Mouse (Mus musculus): ENCODE measurements around the gene Pla2g4b. TPM values are rescaled to one million over a fixed set of nuclear protein-coding genes. Genes with fewer than 3 reads are reported as not detected.

Gene Pla2g4b
- total and polyA plus RNA-seq, 3 experiments: 0.90 to 2.7 (median 2.5) TPM

- in situ Hi-C loops (cut with MboI; ENCODE audit: low pct_ligation_motif_present, low pct_unique_long_range_greater_than_20kb, low sequenced_read_pairs): no loop called here
These were observed 29.2 kb upstream of the Pla2g4b start for GRCm38 (mm10) chr2:120003970-120004369.

DNA sequence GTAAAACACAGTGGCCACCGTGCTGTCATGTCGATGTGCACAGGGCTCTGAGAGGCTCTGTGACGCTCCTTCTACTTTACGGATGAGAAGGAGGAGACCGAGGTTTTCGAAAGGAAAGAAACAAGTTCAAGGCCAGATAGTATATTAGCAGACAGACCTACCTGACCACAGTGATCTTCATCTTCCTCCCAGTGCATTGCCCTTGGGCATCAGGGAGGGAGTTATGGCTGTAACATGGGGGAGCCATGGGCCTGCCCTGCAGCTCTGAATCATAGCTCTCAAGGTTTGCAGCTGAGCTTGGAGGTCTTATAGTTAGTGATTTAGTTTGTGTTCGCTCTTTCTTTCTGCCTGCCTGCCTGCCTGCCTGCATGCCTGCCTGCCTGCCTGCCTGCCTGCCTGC is 26.5 kb upstream of the Pla2g4b start:
- dilution Hi-C loops (cut with MboI; ENCODE audit: extremely low pct_ligation_motif_present, extremely low pct_unique_long_range_greater_than_20kb, low sequenced_read_pairs): no loop called here
- Histone ChIP-seq H3K4me2 (ENCODE audit: insufficient read depth, low read depth, poor library complexity, severe bottlenecking) (no peak overlapping the region), H3K9me3 (replicated peaks; ENCODE audit: low read length) (no peaks in the 10 kb centered on the region), H3K27ac (ENCODE audit: insufficient read depth, low read depth) (no peak overlapping the region), H3K27me3 (replicated peaks) (no peaks in the 10 kb centered on the region), H3K9ac (ENCODE audit: insufficient read depth, low read depth) (no peak overlapping the region), H3K36me3 (replicated peaks in 1 of 2; ENCODE audit: control insufficient read depth in 1 of 2, insufficient read depth in 1 of 2, low read length in 1 of 2) (peaks cover 0 to 21% of the 10 kb centered on the region in 2 experiments), H3K4me1 (ENCODE audit: control insufficient read depth in 1 of 2, insufficient read depth in 2 of 2) (peaks cover under 1 to 8% of the 10 kb centered on the region in 2 experiments; a peak in 3 of 4 replicates), H3K79me2 (replicated peaks; ENCODE audit: control insufficient read depth, extremely low read depth, insufficient read depth, poor library complexity, severe bottlenecking) (no peaks in the 10 kb centered on the region), H3K4me3 (replicated peaks in 1 of 3; ENCODE audit: low read depth in 2 of 3, low read length in 2 of 3, poor library complexity in 1 of 3) (no peak overlapping the region)
- TF ChIP-seq USF1 (IDR thresholded peaks at IDR 0.05; ENCODE audit: low read depth, low read length) (no peak), CTCF (conservative IDR thresholded peaks at IDR 0.05 in 1 of 2, IDR thresholded peaks at IDR 0.05 in 1 of 2; ENCODE audit: low read depth in 2 of 2, low read length in 2 of 2) (no peak), ELF1 (IDR thresholded peaks at IDR 0.05; ENCODE audit: low read depth, low read length) (no peak)
- in situ Hi-C loops (cut with MboI; ENCODE audit: low pct_ligation_motif_present, low pct_unique_long_range_greater_than_20kb, low sequenced_read_pairs): no loop called here
- DNase-seq (ENCODE audit: extremely low read depth): no peak

More at GRCm38 (mm10) chr2:120003970-120004369, 29.2 kb upstream of the Pla2g4b start:
- H3K4me3 ChIP-seq (replicated peaks in 1 of 3; ENCODE audit: low read depth in 2 of 3, low read length in 2 of 3, poor library complexity in 1 of 3): no peak overlapping the region
- dilution Hi-C loops (cut with MboI; ENCODE audit: extremely low pct_ligation_motif_present, extremely low pct_unique_long_range_greater_than_20kb, low sequenced_read_pairs): no loop called here
- H3K27me3 ChIP-seq (replicated peaks): no peaks in the 10 kb centered on the region
- peaks cover 0 to 23% of the 10 kb centered on the region in 2 experiments for H3K36me3 ChIP-seq (replicated peaks in 1 of 2; ENCODE audit: control insufficient read depth in 1 of 2, insufficient read depth in 1 of 2, low read length in 1 of 2)
- no peak for DNase-seq (ENCODE audit: extremely low read depth)
- H3K9ac ChIP-seq (ENCODE audit: insufficient read depth, low read depth): no peak overlapping the region
- H3K9me3 ChIP-seq (replicated peaks; ENCODE audit: low read length): no peaks in the 10 kb centered on the region
- no peak overlapping the region for H3K27ac ChIP-seq (ENCODE audit: insufficient read depth, low read depth)
- TF ChIP-seq ZNF384 (IDR thresholded peaks at IDR 0.05; ENCODE audit: low read depth, low read length) (no peak), NELFE (IDR thresholded peaks at IDR 0.05; ENCODE audit: low read depth, low read length) (no peak), IRF4 (IDR thresholded peaks at IDR 0.05; ENCODE audit: low read depth, low read length) (no peak), TCF12 (IDR thresholded peaks at IDR 0.05; ENCODE audit: low read depth, low read length) (no peak), POLR2AphosphoS2 (IDR thresholded peaks at IDR 0.05; ENCODE audit: low read depth, low read length) (no peak), MYC (IDR thresholded peaks at IDR 0.05; ENCODE audit: low read depth, low read length) (no peak), CHD2 (IDR thresholded peaks at IDR 0.05; ENCODE audit: low read length) (no peak), JUN (IDR thresholded peaks at IDR 0.05; ENCODE audit: insufficient read depth, low read depth, low read length) (no peak), RAD21 (IDR thresholded peaks at IDR 0.05; ENCODE audit: low read depth, low read length) (no peak), GABPA (IDR thresholded peaks at IDR 0.05; ENCODE audit: insufficient replicate concordance, low read depth, low read length) (no peak), MEF2A (IDR thresholded peaks at IDR 0.05; ENCODE audit: borderline replicate concordance, low read depth, low read length) (no peak)
- H3K79me2 ChIP-seq (replicated peaks; ENCODE audit: control insufficient read depth, extremely low read depth, insufficient read depth, poor library complexity, severe bottlenecking): no peaks in the 10 kb centered on the region
- peaks cover 10 to 18% of the 10 kb centered on the region in 2 experiments; a peak in 3 of 4 replicates for H3K4me1 ChIP-seq (ENCODE audit: control insufficient read depth in 1 of 2, insufficient read depth in 2 of 2)
- no peak overlapping the region for H3K4me2 ChIP-seq (ENCODE audit: insufficient read depth, low read depth, poor library complexity, severe bottlenecking)

Data from CH12.LX (cell line).